Mouse (Mus musculus) forebrain, postnatal 0 days (tissue): ENCODE data around the gene Heatr5b. TPM values are rescaled to one million over a fixed set of nuclear protein-coding genes. Genes with fewer than 3 reads are reported as not detected.

Source experiments
- ATAC-seq: fragments of 200-750 bp; cut with Nextera tagmentation; 2 replicates; pipeline ENCODE4 v1.8.0; 2017; ENCODE audit warnings: mild to moderate bottlenecking, moderate library complexity
- DNase-seq: peaks from one replicate; pipeline ENCODE4 v3.0.0-alpha.2; 2015
- H3K27ac ChIP-seq: fragments of 300-500 bp; sonication (generic); 2 replicates; pipeline ENCODE4 v1.5.1; 2014; ENCODE audit warnings: low read depth, mild to moderate bottlenecking, antibody characterized with exemption, low read length, moderate library complexity, mixed read lengths
- H3K27me3 ChIP-seq: fragments of 300-500 bp; sonication (generic); 2 replicates; pipeline ENCODE4 v1.6.1; 2014; ENCODE audit warnings: mild to moderate bottlenecking, low read length, mixed read lengths; ENCODE audit not compliant: insufficient read depth
- H3K36me3 ChIP-seq: fragments of 300-500 bp; sonication (generic); 2 replicates; pipeline ENCODE4 v1.6.1; 2014; ENCODE audit warnings: mild to moderate bottlenecking, moderate library complexity; ENCODE audit not compliant: insufficient read depth
- H3K4me1 ChIP-seq: fragments of 300-500 bp; sonication (generic); 2 replicates; pipeline ENCODE4 v1.6.1; 2014; ENCODE audit warnings: antibody characterized with exemption; ENCODE audit not compliant: insufficient read depth
- H3K4me2 ChIP-seq: fragments of 300-500 bp; sonication (generic); 2 replicates; pipeline ENCODE4 v1.6.1; 2014; ENCODE audit warnings: low read depth, mild to moderate bottlenecking, moderate library complexity
- H3K4me3 ChIP-seq: fragments of 300-500 bp; sonication (generic); 2 replicates; pipeline ENCODE4 v1.5.1; 2014; ENCODE audit warnings: low read depth, low read length, mixed read lengths
- H3K9ac ChIP-seq: fragments of 300-500 bp; sonication (generic); 2 replicates; pipeline ENCODE4 v1.6.1; 2014; ENCODE audit warnings: mild to moderate bottlenecking
- H3K9me3 ChIP-seq: fragments of 300-500 bp; sonication (generic); 2 replicates; pipeline ENCODE4 v1.6.1; 2016; ENCODE audit warnings: low read length
- CTCF ChIP-seq: sonication (generic); IDR thresholded peaks from 2 replicates; pipeline ENCODE4 v1.5.1; 2016; ENCODE audit warnings: antibody characterized with exemption, control low read depth, low read depth
- WGBS: fragments of 180-500 bp; shearing (Covaris S2); extraction: QIAGEN DNeasy Blood & Tissue Kit; methylation state at CpG from one replicate; pipeline ENCODE4 v1.1.7; 2014; 5-methylcytosine and 5-hydroxymethylcytosine counted together
- polyA plus RNA-seq: library from polyadenylated mRNA; unstranded; fragments of >200 nt; fragmentation: Nextera tagmentation; extraction: Ambion mirVana; gene quantifications from 2 replicates; pipeline ENCODE4 v1.2.1, GENCODE M21; 2015
- total RNA-seq: library from RNA; depleted of rRNA; stranded (reverse); fragments of >200 nt; gene quantifications from 2 replicates; pipeline ENCODE4 v1.2.3, GENCODE M21; 2014

The Heatr5b gene
- total and polyA plus RNA-seq, 2 experiments from 2014 or later: 10.4 to 49.6 TPM

DNA sequence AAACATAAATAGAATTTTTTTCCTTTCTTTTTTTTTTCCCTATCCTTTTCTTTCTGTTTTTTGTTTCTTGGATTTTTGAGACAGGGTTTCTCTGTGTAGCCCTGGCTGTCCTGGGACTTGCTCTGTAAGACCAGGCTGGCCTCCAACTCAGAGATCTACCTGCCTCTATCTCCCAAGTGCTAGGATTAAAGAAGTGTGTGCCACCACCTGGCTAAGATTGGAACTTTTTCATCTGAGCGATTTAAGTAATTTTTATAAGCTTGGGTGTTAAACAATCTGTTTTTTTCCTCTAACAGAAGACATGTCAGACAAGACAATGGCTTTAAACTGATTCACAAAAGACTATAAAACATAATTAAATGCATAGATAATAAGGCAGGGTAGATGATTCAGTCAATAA is 96.7 kb downstream of the Heatr5b start:
- H3K9ac ChIP-seq: no peak overlapping the region
- ATAC-seq (no peak), DNase-seq (no peak)
- WGBS: 43% methylated on average over 1 of the region's 1 CpGs
- no peaks in the 10 kb centered on the region for H3K27me3 ChIP-seq
- H3K4me2 ChIP-seq: no peak overlapping the region
- peaks cover 10% of the 10 kb centered on the region for H3K4me1 ChIP-seq
- no peaks in the 10 kb centered on the region for H3K36me3 ChIP-seq
- no peak overlapping the region for H3K4me3 ChIP-seq
- no peak overlapping the region for H3K27ac ChIP-seq
- peak; percentile 33 for TF ChIP-seq CTCF
- no peaks in the 10 kb centered on the region for H3K9me3 ChIP-seq

- Histone ChIP-seq H3K27me3 (no peaks in the 10 kb centered on the region), H3K27ac (no peak overlapping the region), H3K36me3 (no peaks in the 10 kb centered on the region), H3K4me3 (no peak overlapping the region), H3K9me3 (no peaks in the 10 kb centered on the region), H3K4me1 (peaks cover 10% of the 10 kb centered on the region), H3K9ac (no peak overlapping the region), H3K4me2 (no peak overlapping the region)
- WGBS: 36% methylated on average over 2 of the region's 2 CpGs
- ATAC-seq: no peak
- no peak for TF ChIP-seq CTCF
- no peak for DNase-seq
Observed at GRCm38 (mm10) chr17:78737771-78738170, 97.4 kb downstream of the Heatr5b start.

DNA sequence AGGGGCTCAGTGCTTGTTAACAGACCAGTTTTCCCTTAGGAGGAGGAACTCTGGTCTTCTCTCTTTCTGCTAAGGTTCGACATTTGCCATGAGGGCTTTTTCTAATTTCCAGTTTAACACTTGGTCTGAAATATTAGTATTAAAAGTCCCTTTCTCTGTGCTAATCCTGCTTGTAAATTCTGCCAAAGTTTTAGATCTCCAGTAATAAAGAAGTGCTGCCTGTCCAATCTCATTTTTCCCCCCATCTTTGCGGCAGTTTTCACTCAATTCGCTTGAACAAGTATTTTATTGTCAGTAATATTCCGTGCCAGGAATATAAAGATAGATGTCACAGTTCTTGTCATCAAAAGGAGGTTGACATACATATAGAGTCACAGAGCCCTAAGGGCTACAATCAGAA is 98.1 kb downstream of the Heatr5b start, which contains the start of gene Strn:
TSS of gene Strn (minus strand) at position 101 of the 400 bp plus-strand sequence.
- peak within 1 kb of the TSS; percentile 96 for H3K9ac ChIP-seq
- H3K9me3 ChIP-seq: no peaks in the 10 kb centered on the region
- H3K36me3 ChIP-seq: no peaks in the 10 kb centered on the region
- DNase-seq (no peak), ATAC-seq (no peak)
- peak within 1 kb of the TSS; percentile 99 for H3K4me3 ChIP-seq
- WGBS: 41% methylated on average over 4 of the region's 4 CpGs
- no peak for TF ChIP-seq CTCF
- peaks cover 10% of the 10 kb centered on the region for H3K4me1 ChIP-seq
- no peaks in the 10 kb centered on the region for H3K27me3 ChIP-seq
- H3K27ac ChIP-seq: peak within 1 kb of the TSS; percentile 79
- H3K4me2 ChIP-seq: peak within 1 kb of the TSS; percentile 63

DNA sequence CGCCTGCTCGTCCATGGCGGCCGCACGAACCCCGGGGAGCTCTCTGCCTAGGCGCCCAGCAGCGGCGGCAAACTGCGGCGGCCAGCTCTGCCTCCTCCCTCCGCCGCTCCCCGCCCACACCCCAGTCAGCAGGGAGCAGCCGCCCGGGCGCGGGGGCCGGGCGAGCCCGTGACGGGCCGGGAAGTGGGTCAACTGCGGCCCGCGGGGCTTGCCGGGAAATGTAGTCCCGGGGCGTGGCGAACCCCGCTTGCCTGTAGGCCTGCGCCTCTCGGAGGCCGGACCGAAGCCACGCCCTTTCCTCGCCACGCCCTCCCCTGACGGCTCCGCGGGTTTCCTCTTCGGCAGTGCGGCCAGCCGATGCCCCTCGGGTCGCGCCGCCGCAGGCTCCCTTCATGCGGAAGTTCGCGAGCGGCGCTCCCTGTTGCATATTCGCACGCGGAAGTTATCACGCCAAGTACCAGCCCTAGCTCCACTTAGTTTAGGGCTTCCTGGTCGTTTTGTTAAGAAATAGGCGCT is 98.6 kb downstream of the Heatr5b start:
- peak overlapping the region; percentile 79 for H3K27ac ChIP-seq
- DNase-seq: peak; percentile 96
- H3K27me3 ChIP-seq: no peaks in the 10 kb centered on the region
- H3K9ac ChIP-seq: peak overlapping the region; percentile 96
- no peaks in the 10 kb centered on the region for H3K36me3 ChIP-seq
- no peaks in the 10 kb centered on the region for H3K9me3 ChIP-seq
- peak; percentile 99 for ATAC-seq
- 1% methylated on average over 40 of the region's 60 CpGs for WGBS
- peaks cover 10% of the 10 kb centered on the region for H3K4me1 ChIP-seq
- H3K4me2 ChIP-seq: peak overlapping the region; percentile 63
- no peak for TF ChIP-seq CTCF
- H3K4me3 ChIP-seq: peak overlapping the region; percentile 99

DNA sequence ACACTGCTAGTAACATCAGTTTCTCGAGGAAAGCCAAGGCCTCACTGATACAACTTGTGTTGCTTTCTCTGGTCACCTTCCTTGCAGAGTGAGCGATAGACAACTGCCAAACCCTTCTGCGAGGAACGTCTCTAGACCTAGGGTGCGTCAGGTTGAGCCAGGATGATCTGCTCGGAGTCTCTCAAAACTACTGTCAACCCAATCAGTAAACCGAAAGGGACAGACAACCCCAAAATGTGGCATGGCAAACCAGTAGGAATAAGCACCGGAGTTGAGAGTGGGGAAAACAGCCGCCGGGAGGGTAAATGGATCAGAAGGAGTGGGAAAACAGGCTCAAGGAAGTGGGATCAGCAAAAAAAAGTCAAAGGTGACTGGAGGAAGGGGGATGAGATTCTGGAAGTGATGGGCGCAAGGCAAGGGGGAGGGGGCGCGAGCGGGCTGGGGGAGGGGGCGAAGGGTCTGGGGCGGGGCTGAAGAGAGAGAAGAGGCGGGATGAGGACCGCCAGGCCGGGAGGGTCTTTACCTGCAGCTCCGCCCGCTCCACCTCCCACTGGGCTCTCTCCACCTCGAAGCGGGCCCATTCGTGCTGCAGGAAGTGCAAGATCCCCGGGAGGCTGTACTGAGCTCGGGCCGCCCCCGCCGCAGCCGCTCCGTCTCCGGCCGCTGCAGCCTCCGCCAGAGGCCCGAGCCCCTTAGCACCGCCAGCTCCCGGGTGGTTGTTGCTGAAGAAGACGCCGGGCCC is 99.3 kb downstream of the Heatr5b start:
- Histone ChIP-seq H3K4me3 (peak overlapping the region; percentile 99), H3K27ac (peak overlapping the region; percentile 79), H3K36me3 (no peaks in the 10 kb centered on the region), H3K9ac (peak overlapping the region; percentile 96), H3K4me2 (peak overlapping the region; percentile 63), H3K27me3 (no peaks in the 10 kb centered on the region), H3K4me1 (peaks cover 10% of the 10 kb centered on the region), H3K9me3 (no peaks in the 10 kb centered on the region)
- 1% methylated on average over 38 of the region's 39 CpGs for WGBS
- TF ChIP-seq CTCF: no peak
- ATAC-seq (peak; percentile 66), DNase-seq (peak; percentile 35)

DNA sequence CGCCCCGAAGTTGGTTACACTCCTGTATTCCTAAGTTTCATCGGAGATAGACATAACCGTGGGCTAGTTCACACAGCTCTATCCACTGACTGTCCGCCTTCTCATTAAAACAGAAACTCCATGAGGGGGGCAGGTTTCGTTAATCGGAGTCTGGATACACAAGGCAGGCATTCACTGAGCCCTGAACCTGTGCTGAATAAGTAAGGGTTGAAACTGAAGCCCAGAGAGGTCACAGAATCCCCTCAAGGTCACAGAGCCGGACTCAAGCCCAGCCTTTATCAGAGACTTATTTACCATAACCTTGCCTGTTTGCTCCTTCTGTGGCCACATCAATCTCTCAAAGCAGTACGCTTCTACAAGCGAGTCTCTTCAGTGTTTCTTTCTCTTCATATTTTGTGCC is 100.4 kb downstream of the Heatr5b start:
- Histone ChIP-seq H3K4me1 (peaks cover 10% of the 10 kb centered on the region), H3K9ac (no peak overlapping the region), H3K27me3 (no peaks in the 10 kb centered on the region), H3K27ac (no peak overlapping the region), H3K36me3 (no peaks in the 10 kb centered on the region), H3K4me2 (peak overlapping the region; percentile 63), H3K9me3 (no peaks in the 10 kb centered on the region), H3K4me3 (peak overlapping the region; percentile 99; the same call in 1 of the 2 replicates)
- DNase-seq (no peak), ATAC-seq (no peak)
- TF ChIP-seq CTCF: no peak
- 71% methylated on average over 10 of the region's 10 CpGs for WGBS

GRCm38 (mm10) chr17:78732056-78732455 is 103.1 kb downstream of the Heatr5b start:
- ATAC-seq: no peak
- H3K36me3 ChIP-seq: no peaks in the 10 kb centered on the region
- 43% methylated on average over 1 of the region's 1 CpGs for WGBS
- TF ChIP-seq CTCF: no peak
- no peaks in the 10 kb centered on the region for H3K9me3 ChIP-seq
- H3K9ac ChIP-seq: no peak overlapping the region
- peaks cover 10% of the 10 kb centered on the region for H3K4me1 ChIP-seq
- no peak for DNase-seq
- no peaks in the 10 kb centered on the region for H3K27me3 ChIP-seq
- H3K27ac ChIP-seq: no peak overlapping the region
- no peak overlapping the region for H3K4me3 ChIP-seq
- H3K4me2 ChIP-seq: no peak overlapping the region
